Mouse (Mus musculus): ENCODE data around the gene Fam19a5. TPM values are rescaled to one million over a fixed set of nuclear protein-coding genes. Genes with fewer than 3 reads are reported as not detected.
A peak's percentile ranks its signal among the peaks of the same experiment; 100 is the strongest.

The Fam19a5 gene
- polyA plus RNA-seq, 1 experiment from 2014 or later: 33.3 TPM

GRCm38 (mm10) chr15:87579861-87580260 is 35.8 kb downstream of the Fam19a5 start:
- Histone ChIP-seq H3K9ac (replicated peaks; ENCODE audit: low read depth, low read length) (no peak overlapping the region), H3K27ac (ENCODE audit: low read depth, low read length) (no peak overlapping the region), H3K27me3 (ENCODE audit: control insufficient read depth, insufficient read depth, low read length) (no peaks in the 10 kb centered on the region), H3K36me3 (ENCODE audit: control insufficient read depth, insufficient read depth, low read length) (no peaks in the 10 kb centered on the region), H3K4me2 (ENCODE audit: low read depth, low read length) (no peak overlapping the region), H3K4me3 (ENCODE audit: low read depth, low read length) (no peak overlapping the region), H3K4me1 (ENCODE audit: control insufficient read depth, insufficient read depth, low read length) (no peaks in the 10 kb centered on the region), H3K9me3 (ENCODE audit: control insufficient read depth, low read length) (no peaks in the 10 kb centered on the region)
- ATAC-seq (ENCODE audit: low read depth): no peak
- WGBS: 90% methylated on average over 5 of the region's 5 CpGs

GRCm38 (mm10) chr15:87583921-87584621 is 40.0 kb downstream of the Fam19a5 start:
- H3K27ac ChIP-seq (ENCODE audit: low read depth, low read length): peak overlapping the region; percentile 39; the same call in 1 of the 2 replicates
- no peaks in the 10 kb centered on the region for H3K36me3 ChIP-seq (ENCODE audit: control insufficient read depth, insufficient read depth, low read length)
- H3K4me3 ChIP-seq (ENCODE audit: low read depth, low read length): no peak overlapping the region
- H3K4me2 ChIP-seq (ENCODE audit: low read depth, low read length): no peak overlapping the region
- no peak overlapping the region for H3K9ac ChIP-seq (replicated peaks; ENCODE audit: low read depth, low read length)
- peak; percentile 68; the same call in 1 of the 2 replicates for ATAC-seq (ENCODE audit: low read depth)
- H3K4me1 ChIP-seq (ENCODE audit: control insufficient read depth, insufficient read depth, low read length): no peaks in the 10 kb centered on the region
- H3K27me3 ChIP-seq (ENCODE audit: control insufficient read depth, insufficient read depth, low read length): no peaks in the 10 kb centered on the region
- WGBS: 75% methylated on average over 26 of the region's 26 CpGs
- no peaks in the 10 kb centered on the region for H3K9me3 ChIP-seq (ENCODE audit: control insufficient read depth, low read length)

- Histone ChIP-seq H3K4me2 (ENCODE audit: low read depth, low read length) (no peak overlapping the region), H3K27me3 (ENCODE audit: control insufficient read depth, insufficient read depth, low read length) (no peaks in the 10 kb centered on the region), H3K4me3 (ENCODE audit: low read depth, low read length) (no peak overlapping the region), H3K9me3 (ENCODE audit: control insufficient read depth, low read length) (no peaks in the 10 kb centered on the region), H3K9ac (replicated peaks; ENCODE audit: low read depth, low read length) (no peak overlapping the region), H3K4me1 (ENCODE audit: control insufficient read depth, insufficient read depth, low read length) (no peaks in the 10 kb centered on the region), H3K36me3 (ENCODE audit: control insufficient read depth, insufficient read depth, low read length) (no peaks in the 10 kb centered on the region), H3K27ac (ENCODE audit: low read depth, low read length) (no peak overlapping the region)
- no peak for ATAC-seq (ENCODE audit: low read depth)
- WGBS: 82% methylated on average over 10 of the region's 10 CpGs
Observed at GRCm38 (mm10) chr15:87590975-87591374, 46.9 kb downstream of the Fam19a5 start.

- no peaks in the 10 kb centered on the region for H3K27me3 ChIP-seq (ENCODE audit: control insufficient read depth, insufficient read depth, low read length)
- no peaks in the 10 kb centered on the region for H3K36me3 ChIP-seq (ENCODE audit: control insufficient read depth, insufficient read depth, low read length)
- H3K4me2 ChIP-seq (ENCODE audit: low read depth, low read length): no peak overlapping the region
- no peak overlapping the region for H3K27ac ChIP-seq (ENCODE audit: low read depth, low read length)
- no peak for ATAC-seq (ENCODE audit: low read depth)
- no peaks in the 10 kb centered on the region for H3K4me1 ChIP-seq (ENCODE audit: control insufficient read depth, insufficient read depth, low read length)
- no peaks in the 10 kb centered on the region for H3K9me3 ChIP-seq (ENCODE audit: control insufficient read depth, low read length)
- H3K9ac ChIP-seq (replicated peaks; ENCODE audit: low read depth, low read length): no peak overlapping the region
- H3K4me3 ChIP-seq (ENCODE audit: low read depth, low read length): no peak overlapping the region
- 91% methylated on average over 8 of the region's 8 CpGs for WGBS
Observed at GRCm38 (mm10) chr15:87596731-87597130, 52.6 kb downstream of the Fam19a5 start.

GRCm38 (mm10) chr15:87597149-87597548 is 53.0 kb downstream of the Fam19a5 start:
- no peak overlapping the region for H3K27ac ChIP-seq (ENCODE audit: low read depth, low read length)
- H3K27me3 ChIP-seq (ENCODE audit: control insufficient read depth, insufficient read depth, low read length): no peaks in the 10 kb centered on the region
- no peaks in the 10 kb centered on the region for H3K36me3 ChIP-seq (ENCODE audit: control insufficient read depth, insufficient read depth, low read length)
- no peaks in the 10 kb centered on the region for H3K9me3 ChIP-seq (ENCODE audit: control insufficient read depth, low read length)
- H3K4me2 ChIP-seq (ENCODE audit: low read depth, low read length): no peak overlapping the region
- no peak overlapping the region for H3K4me3 ChIP-seq (ENCODE audit: low read depth, low read length)
- H3K4me1 ChIP-seq (ENCODE audit: control insufficient read depth, insufficient read depth, low read length): no peaks in the 10 kb centered on the region
- WGBS: 43% methylated on average over 4 of the region's 4 CpGs
- H3K9ac ChIP-seq (replicated peaks; ENCODE audit: low read depth, low read length): no peak overlapping the region
- no peak for ATAC-seq (ENCODE audit: low read depth)

GRCm38 (mm10) chr15:87597766-87598165 is 53.7 kb downstream of the Fam19a5 start:
- ATAC-seq (ENCODE audit: low read depth): no peak
- Histone ChIP-seq H3K4me1 (ENCODE audit: control insufficient read depth, insufficient read depth, low read length) (no peaks in the 10 kb centered on the region), H3K4me3 (ENCODE audit: low read depth, low read length) (no peak overlapping the region), H3K9ac (replicated peaks; ENCODE audit: low read depth, low read length) (no peak overlapping the region), H3K4me2 (ENCODE audit: low read depth, low read length) (no peak overlapping the region), H3K36me3 (ENCODE audit: control insufficient read depth, insufficient read depth, low read length) (no peaks in the 10 kb centered on the region), H3K27ac (ENCODE audit: low read depth, low read length) (no peak overlapping the region), H3K9me3 (ENCODE audit: control insufficient read depth, low read length) (no peaks in the 10 kb centered on the region), H3K27me3 (ENCODE audit: control insufficient read depth, insufficient read depth, low read length) (no peaks in the 10 kb centered on the region)
- 88% methylated on average over 4 of the region's 4 CpGs for WGBS

- 94% methylated on average over 4 of the region's 4 CpGs for WGBS
- Histone ChIP-seq H3K4me2 (ENCODE audit: low read depth, low read length) (no peak overlapping the region), H3K9ac (replicated peaks; ENCODE audit: low read depth, low read length) (no peak overlapping the region), H3K4me3 (ENCODE audit: low read depth, low read length) (no peak overlapping the region), H3K9me3 (ENCODE audit: control insufficient read depth, low read length) (no peaks in the 10 kb centered on the region), H3K27me3 (ENCODE audit: control insufficient read depth, insufficient read depth, low read length) (no peaks in the 10 kb centered on the region), H3K4me1 (ENCODE audit: control insufficient read depth, insufficient read depth, low read length) (no peaks in the 10 kb centered on the region), H3K36me3 (ENCODE audit: control insufficient read depth, insufficient read depth, low read length) (no peaks in the 10 kb centered on the region), H3K27ac (ENCODE audit: low read depth, low read length) (no peak overlapping the region)
- ATAC-seq (ENCODE audit: low read depth): no peak
Observed at GRCm38 (mm10) chr15:87598636-87599035, 54.5 kb downstream of the Fam19a5 start.

- Histone ChIP-seq H3K9ac (replicated peaks; ENCODE audit: low read depth, low read length) (no peak overlapping the region), H3K4me2 (ENCODE audit: low read depth, low read length) (no peak overlapping the region), H3K36me3 (ENCODE audit: control insufficient read depth, insufficient read depth, low read length) (no peaks in the 10 kb centered on the region), H3K4me3 (ENCODE audit: low read depth, low read length) (no peak overlapping the region), H3K9me3 (ENCODE audit: control insufficient read depth, low read length) (no peaks in the 10 kb centered on the region), H3K27me3 (ENCODE audit: control insufficient read depth, insufficient read depth, low read length) (no peaks in the 10 kb centered on the region), H3K4me1 (ENCODE audit: control insufficient read depth, insufficient read depth, low read length) (no peaks in the 10 kb centered on the region), H3K27ac (ENCODE audit: low read depth, low read length) (no peak overlapping the region)
- 37% methylated on average over 1 of the region's 1 CpGs for WGBS
- no peak for ATAC-seq (ENCODE audit: low read depth)
Observed at GRCm38 (mm10) chr15:87603316-87603715, 59.2 kb downstream of the Fam19a5 start.

- H3K9me3 ChIP-seq (ENCODE audit: control insufficient read depth, low read length): no peaks in the 10 kb centered on the region
- WGBS: 50% methylated on average over 9 of the region's 9 CpGs
- ATAC-seq (ENCODE audit: low read depth): no peak
Observed at GRCm38 (mm10) chr15:87605504-87606280, 61.6 kb downstream of the Fam19a5 start.

More at GRCm38 (mm10) chr15:87605504-87606280, 61.6 kb downstream of the Fam19a5 start:
- H3K4me2 ChIP-seq (ENCODE audit: low read depth, low read length): no peak overlapping the region
- no peaks in the 10 kb centered on the region for H3K36me3 ChIP-seq (ENCODE audit: control insufficient read depth, insufficient read depth, low read length)
- H3K4me1 ChIP-seq (ENCODE audit: control insufficient read depth, insufficient read depth, low read length): no peaks in the 10 kb centered on the region
- no peak overlapping the region for H3K9ac ChIP-seq (replicated peaks; ENCODE audit: low read depth, low read length)
- H3K27me3 ChIP-seq (ENCODE audit: control insufficient read depth, insufficient read depth, low read length): no peaks in the 10 kb centered on the region
- H3K27ac ChIP-seq (ENCODE audit: low read depth, low read length): no peak overlapping the region
- no peak overlapping the region for H3K4me3 ChIP-seq (ENCODE audit: low read depth, low read length)

Data from neural tube, embryonic 14.5 days (tissue).